Mouse (Mus musculus) ES-Bruce4 (cell line): ENCODE measurements around the gene Gm20695. TPM values are rescaled to one million over a fixed set of nuclear protein-coding genes. Genes with fewer than 3 reads are reported as not detected.

ENCODE experiments used
- H3K27ac ChIP-seq: 2 replicates; pipeline ENCODE4 v1.5.1; 2012; ENCODE audit warnings: low read length, inconsistent platforms; ENCODE audit not compliant: insufficient read depth
- H3K27me3 ChIP-seq: 2 replicates; pipeline ENCODE4 v1.6.1; 2012; ENCODE audit warnings: mild to moderate bottlenecking, low read length, inconsistent platforms; ENCODE audit not compliant: control insufficient read depth, poor library complexity, insufficient read depth, severe bottlenecking
- H3K36me3 ChIP-seq: 2 replicates; pipeline ENCODE4 v1.6.1; 2012; ENCODE audit warnings: inconsistent platforms, mild to moderate bottlenecking, low read length, moderate library complexity; ENCODE audit not compliant: control insufficient read depth, poor library complexity, insufficient read depth, severe bottlenecking
- H3K4me1 ChIP-seq: one replicate; pipeline ENCODE4 v1.8.1; 2011; ENCODE audit warnings: low read length; ENCODE audit not compliant: control insufficient read depth, insufficient read depth
- H3K4me3 ChIP-seq: 2 replicates; pipeline ENCODE4 v1.5.1; 2011; ENCODE audit warnings: low read depth, mild to moderate bottlenecking, low read length
- H3K9ac ChIP-seq: 2 replicates; pipeline ENCODE4 v1.6.1; 2012; ENCODE audit warnings: low read depth, mild to moderate bottlenecking, inconsistent platforms; ENCODE audit not compliant: poor library complexity, severe bottlenecking
- H3K9me3 ChIP-seq: replicated peaks from 2 replicates; pipeline ENCODE4 v1.6.1; 2012; ENCODE audit warnings: mild to moderate bottlenecking, low read length, inconsistent platforms; ENCODE audit not compliant: control insufficient read depth, poor library complexity, insufficient read depth, severe bottlenecking
- CTCF ChIP-seq: IDR thresholded peaks from one replicate; pipeline ENCODE4 v1.8.1; 2011; ENCODE audit warnings: low read depth, low read length
- EP300 ChIP-seq: IDR thresholded peaks from 2 replicates; pipeline ENCODE4 v1.6.1; 2011; ENCODE audit warnings: low read depth, low read length; ENCODE audit not compliant: insufficient read depth
- POLR2A ChIP-seq: IDR thresholded peaks from one replicate; pipeline ENCODE4 v1.8.1; 2011; ENCODE audit warnings: low read length; ENCODE audit not compliant: insufficient read depth
- polyA plus RNA-seq: library from polyadenylated mRNA; stranded (reverse); fragments of >200 nt; gene quantifications from 2 replicates; pipeline ENCODE4 v1.2.4, GENCODE M21; 2011; ENCODE audit warnings: low read depth; ENCODE audit not compliant: missing spikeins, insufficient read depth, insufficient read length

The Gm20695 gene
- polyA plus RNA-seq, 1 experiment: not detected

DNA sequence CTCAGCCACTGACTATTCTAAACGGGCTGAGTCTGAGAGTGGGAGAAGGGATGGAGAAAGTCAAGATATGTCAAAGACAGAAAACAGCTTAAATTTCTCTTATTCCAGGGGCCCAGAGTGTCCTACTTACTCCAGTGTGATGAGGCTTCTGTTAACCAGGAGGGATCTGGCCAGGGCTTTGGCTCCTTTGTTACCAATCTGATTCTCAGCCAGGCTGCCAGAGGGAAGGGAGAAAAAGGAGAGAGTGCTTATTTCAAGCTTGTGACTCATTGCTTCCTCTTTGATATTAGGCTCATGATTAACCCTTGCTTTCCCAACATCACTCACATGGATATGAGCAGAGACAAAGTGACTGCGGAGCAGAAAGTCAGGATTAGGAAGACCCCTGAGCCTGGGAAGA is 74.8 kb downstream of the Gm20695 start:
- TF ChIP-seq CTCF (no peak), POLR2A (no peak), EP300 (no peak)
- Histone ChIP-seq H3K9me3 (no peaks in the 10 kb centered on the region), H3K36me3 (no peaks in the 10 kb centered on the region), H3K9ac (no peak overlapping the region), H3K27ac (no peak overlapping the region), H3K4me1 (no peaks in the 10 kb centered on the region), H3K4me3 (no peak overlapping the region), H3K27me3 (no peaks in the 10 kb centered on the region)

DNA sequence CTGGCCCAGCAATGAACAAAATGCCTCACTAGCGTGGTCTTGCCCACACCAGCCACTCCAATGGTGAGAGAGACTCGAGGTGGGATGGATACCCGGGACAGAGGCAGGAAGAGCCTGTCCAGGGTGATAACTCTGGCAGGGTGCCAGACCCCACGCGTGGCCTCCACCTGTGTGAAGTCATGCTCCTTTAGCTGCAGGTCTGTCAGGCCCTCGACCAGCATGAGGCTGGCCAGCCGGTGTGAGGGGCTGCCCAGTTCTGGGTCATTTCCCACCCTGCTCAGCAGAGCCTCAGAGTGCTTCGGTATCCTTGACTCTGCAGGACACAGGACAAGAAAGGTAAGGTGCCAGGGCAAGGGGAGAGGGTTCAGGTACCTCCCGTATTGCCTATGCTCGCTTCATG is 80.5 kb downstream of the Gm20695 start:
- Histone ChIP-seq H3K36me3 (no peaks in the 10 kb centered on the region), H3K27me3 (no peaks in the 10 kb centered on the region), H3K4me1 (no peaks in the 10 kb centered on the region), H3K4me3 (no peak overlapping the region), H3K27ac (no peak overlapping the region), H3K9ac (no peak overlapping the region), H3K9me3 (no peaks in the 10 kb centered on the region)
- TF ChIP-seq CTCF (no peak), EP300 (no peak), POLR2A (no peak)

DNA sequence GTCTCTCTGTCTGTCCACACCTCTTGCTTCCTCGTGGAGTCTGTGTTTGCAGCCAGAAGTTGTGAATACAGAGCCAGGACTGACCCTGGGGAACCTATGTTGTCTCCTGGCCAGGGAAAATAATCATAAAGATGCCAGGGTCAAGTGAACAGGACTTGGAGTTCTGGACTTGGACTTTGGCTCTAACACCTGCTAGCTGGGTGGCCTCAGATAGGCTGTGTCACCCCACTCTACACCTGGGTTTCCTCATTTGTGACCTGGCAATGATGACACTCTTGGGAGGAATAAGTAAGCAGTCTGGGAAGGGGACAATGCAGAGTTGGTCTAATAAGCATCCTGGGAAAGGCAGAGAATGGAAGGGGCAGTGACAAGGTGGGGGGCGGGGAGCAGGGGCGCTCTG is 81.1 kb downstream of the Gm20695 start:
- no peaks in the 10 kb centered on the region for H3K4me1 ChIP-seq
- no peaks in the 10 kb centered on the region for H3K27me3 ChIP-seq
- TF ChIP-seq CTCF: no peak
- no peak for TF ChIP-seq EP300
- TF ChIP-seq POLR2A: no peak
- H3K36me3 ChIP-seq: no peaks in the 10 kb centered on the region
- H3K27ac ChIP-seq: no peak overlapping the region
- no peak overlapping the region for H3K9ac ChIP-seq
- no peaks in the 10 kb centered on the region for H3K9me3 ChIP-seq
- H3K4me3 ChIP-seq: no peak overlapping the region

Other genes with a start within 250 kb of the Gm20695 start
- gene Mefv, start 166.6 kb upstream of the Gm20695 start, polyA plus RNA-seq: not detected in 2 replicates
- 25.2 and 25.6 TPM in 2 replicates for gene Zfp263, start 140.6 kb upstream of the Gm20695 start, polyA plus RNA-seq
- not detected in 2 replicates for gene Olfr15, start 53.8 kb upstream of the Gm20695 start, polyA plus RNA-seq
- gene Zfp174, start 37.4 kb upstream of the Gm20695 start, polyA plus RNA-seq: 1.4 and 1.6 TPM in 2 replicates
- gene Naa60, start 12.3 kb upstream of the Gm20695 start, polyA plus RNA-seq: 37.2 and 41.4 TPM in 2 replicates
- gene Zfp597, start 87 bp upstream of the Gm20695 start, polyA plus RNA-seq: 6.4 and 6.9 TPM in 2 replicates
- 1.6 and 2.7 TPM in 2 replicates for gene 1700037C18Rik, start 24.0 kb downstream of the Gm20695 start, polyA plus RNA-seq
- 17.3 and 18.4 TPM in 2 replicates for gene Cluap1, start 24.2 kb downstream of the Gm20695 start, polyA plus RNA-seq
- 0.49 and 0.84 TPM in 2 replicates for gene Nlrc3, start 92.0 kb downstream of the Gm20695 start, polyA plus RNA-seq
- 33.5 and 39.5 TPM in 2 replicates for gene Slx4, start 119.1 kb downstream of the Gm20695 start, polyA plus RNA-seq
- gene Dnase1, start 152.3 kb downstream of the Gm20695 start, polyA plus RNA-seq: not detected in 2 replicates
- gene Trap1, start 193.2 kb downstream of the Gm20695 start, polyA plus RNA-seq: 104 and 105 TPM in 2 replicates